Mouse (Mus musculus) erythroblast, adult 5-6 weeks (primary cell): Measurements from ENCODE around the gene Lrrc9. TPM values are rescaled to one million over a fixed set of nuclear protein-coding genes. Genes with fewer than 3 reads are reported as not detected.
A peak's percentile ranks its signal among the peaks of the same experiment; 100 is the strongest.

Experiments used
- ATAC-seq: replicated peaks from 2 replicates; pipeline ENCODE4 v1.8.0; 2016; ENCODE audit warnings: moderate number of reproducible peaks, mild to moderate bottlenecking, moderate TSS enrichment, inconsistent platforms; ENCODE audit not compliant: poor library complexity, low FRiP score, severe bottlenecking
- total RNA-seq, 2 experiments: library from RNA; stranded (forward) in 1 of 2; stranded (reverse) in 1 of 2; fragments of 150-400 nt in 1 of 2; fragments of 200-764, 138-1000 nt in 1 of 2; gene quantifications; 2 replicates each; pipeline versions ENCODE4 v1.2.3 to v1.2.4; 2015 to 2017; ENCODE audit warnings: low replicate concordance in 2 of 2

Lrrc9 gene
- total RNA-seq, 2 experiments from 2014 or later = not detected

GRCm38 (mm10) chr12:72465826-72466501, 24.3 kb downstream of the Lrrc9 start:
- ATAC-seq = no peak

- ATAC-seq = no peak
Measured at GRCm38 (mm10) chr12:72467269-72467668, 25.6 kb downstream of the Lrrc9 start.

GRCm38 (mm10) chr12:72467789-72468188, 26.1 kb downstream of the Lrrc9 start:
- no peak for ATAC-seq

- ATAC-seq = no peak
Measured at GRCm38 (mm10) chr12:72476773-72477450, 35.2 kb downstream of the Lrrc9 start.

- ATAC-seq = no peak
Measured at GRCm38 (mm10) chr12:72482226-72482625, 40.6 kb downstream of the Lrrc9 start.

- ATAC-seq = no peak
Measured at GRCm38 (mm10) chr12:72484872-72485271, 43.2 kb downstream of the Lrrc9 start.

GRCm38 (mm10) chr12:72487498-72487897, 45.8 kb downstream of the Lrrc9 start:
- no peak for ATAC-seq

GRCm38 (mm10) chr12:72489995-72490394, 48.3 kb downstream of the Lrrc9 start:
- no peak for ATAC-seq

GRCm38 (mm10) chr12:72491063-72491719, 49.5 kb downstream of the Lrrc9 start:
- ATAC-seq = no peak

GRCm38 (mm10) chr12:72496866-72497600, 55.4 kb downstream of the Lrrc9 start:
- ATAC-seq = no peak

GRCm38 (mm10) chr12:72509606-72510005, 67.9 kb downstream of the Lrrc9 start:
- no peak for ATAC-seq

- no peak for ATAC-seq
Measured at GRCm38 (mm10) chr12:72515446-72515845, 73.8 kb downstream of the Lrrc9 start.

GRCm38 (mm10) chr12:72518114-72518728, 76.6 kb downstream of the Lrrc9 start:
- no peak for ATAC-seq

- no peak for ATAC-seq
Measured at GRCm38 (mm10) chr12:72519352-72519751, 77.7 kb downstream of the Lrrc9 start.

- ATAC-seq = no peak
Measured at GRCm38 (mm10) chr12:72519855-72520254, 78.2 kb downstream of the Lrrc9 start.

GRCm38 (mm10) chr12:72520645-72521044, 79.0 kb downstream of the Lrrc9 start:
- ATAC-seq = peak; percentile 67

GRCm38 (mm10) chr12:72525588-72525987, 83.9 kb downstream of the Lrrc9 start:
- ATAC-seq = no peak

GRCm38 (mm10) chr12:72532303-72532702, 90.6 kb downstream of the Lrrc9 start:
- ATAC-seq = no peak

GRCm38 (mm10) chr12:72533986-72534385, 92.3 kb downstream of the Lrrc9 start:
- no peak for ATAC-seq

GRCm38 (mm10) chr12:72535599-72535998, 93.9 kb downstream of the Lrrc9 start:
- no peak for ATAC-seq
